Mouse (Mus musculus) mature B cell (primary cell): ENCODE results near the gene Leng9.

ENCODE experiments used
- in situ Hi-C: fragments of 300-500 bp; cut with MboI; formaldehyde crosslinking; loops from 2 replicates; pipeline ENCODE4 v1.14.3; 2019

Gene Leng9

DNA sequence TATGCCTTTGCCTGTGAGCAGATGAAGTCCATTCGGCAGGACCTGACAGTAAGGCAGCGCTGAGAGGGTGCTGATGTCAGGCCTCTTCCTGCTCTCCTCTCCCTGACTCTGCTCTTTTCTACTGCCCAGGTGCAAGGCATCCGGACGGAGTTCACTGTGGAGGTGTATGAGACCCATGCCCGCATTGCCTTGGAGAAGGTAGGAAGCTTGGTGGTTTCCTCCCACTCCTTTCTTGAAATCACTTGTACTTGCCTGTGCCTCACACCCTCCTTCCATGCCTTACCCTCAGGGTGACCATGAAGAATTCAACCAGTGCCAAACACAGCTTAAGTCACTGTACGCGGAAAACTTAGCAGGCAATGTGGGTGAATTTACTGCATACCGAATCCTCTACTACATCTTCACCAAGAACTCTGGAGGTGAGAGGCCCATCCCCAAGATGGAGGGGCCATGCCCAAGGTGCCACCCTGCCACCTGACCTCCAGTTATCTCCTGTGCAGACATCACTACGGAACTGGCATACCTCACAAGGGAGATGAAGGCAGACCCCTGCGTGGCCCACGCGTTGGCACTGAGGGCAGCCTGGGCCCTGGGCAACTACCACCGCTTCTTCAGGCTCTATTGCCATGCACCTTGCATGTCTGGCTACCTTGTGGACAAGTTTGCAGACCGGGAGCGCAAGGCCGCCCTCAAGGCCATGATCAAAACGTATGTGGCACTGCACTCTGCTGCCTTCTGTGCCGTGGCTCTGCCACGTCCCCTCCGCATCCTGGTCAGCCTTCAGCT is 5.2 kb downstream of the Leng9 start:
- in situ Hi-C loops: no loop called here

DNA sequence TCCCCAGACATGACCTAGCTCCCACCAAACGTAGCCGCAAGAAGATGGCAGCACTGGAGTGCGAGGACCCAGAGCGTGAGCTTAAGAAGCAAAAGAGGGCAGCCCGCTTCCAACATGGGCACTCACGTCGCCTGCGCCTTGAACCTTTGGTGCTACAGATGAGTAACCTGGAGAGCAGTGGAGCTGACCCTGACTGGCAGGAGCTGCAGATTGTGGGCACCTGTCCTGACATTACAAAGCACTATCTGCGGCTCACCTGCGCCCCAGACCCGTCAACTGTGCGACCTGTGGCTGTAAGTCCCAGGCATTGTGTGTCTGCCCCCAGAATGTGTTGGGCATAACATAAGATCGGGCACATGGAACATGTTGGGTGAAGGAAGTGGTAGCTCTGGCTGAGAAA is 6.1 kb downstream of the Leng9 start:
- in situ Hi-C loops: no loop called here

DNA sequence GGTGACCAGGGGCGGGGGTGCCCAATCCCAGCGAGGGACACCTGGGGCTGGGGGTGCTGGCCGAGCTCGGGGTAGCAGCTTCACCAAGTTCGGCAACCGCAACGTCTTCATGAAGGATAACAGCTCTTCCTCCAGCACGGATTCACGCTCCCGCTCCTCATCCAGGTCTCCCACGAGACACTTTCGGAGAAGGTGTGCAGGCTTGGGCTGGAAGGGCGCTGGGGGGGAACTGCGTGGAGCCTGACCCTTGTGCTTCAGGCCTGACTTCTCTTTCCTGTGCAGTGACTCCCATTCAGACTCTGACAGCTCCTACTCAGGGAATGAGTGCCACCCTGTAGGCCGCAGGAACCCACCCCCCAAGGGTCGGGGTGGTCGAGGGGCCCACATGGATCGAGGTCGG is 6.7 kb downstream of the Leng9 start:
- in situ Hi-C loops: no loop called here

DNA sequence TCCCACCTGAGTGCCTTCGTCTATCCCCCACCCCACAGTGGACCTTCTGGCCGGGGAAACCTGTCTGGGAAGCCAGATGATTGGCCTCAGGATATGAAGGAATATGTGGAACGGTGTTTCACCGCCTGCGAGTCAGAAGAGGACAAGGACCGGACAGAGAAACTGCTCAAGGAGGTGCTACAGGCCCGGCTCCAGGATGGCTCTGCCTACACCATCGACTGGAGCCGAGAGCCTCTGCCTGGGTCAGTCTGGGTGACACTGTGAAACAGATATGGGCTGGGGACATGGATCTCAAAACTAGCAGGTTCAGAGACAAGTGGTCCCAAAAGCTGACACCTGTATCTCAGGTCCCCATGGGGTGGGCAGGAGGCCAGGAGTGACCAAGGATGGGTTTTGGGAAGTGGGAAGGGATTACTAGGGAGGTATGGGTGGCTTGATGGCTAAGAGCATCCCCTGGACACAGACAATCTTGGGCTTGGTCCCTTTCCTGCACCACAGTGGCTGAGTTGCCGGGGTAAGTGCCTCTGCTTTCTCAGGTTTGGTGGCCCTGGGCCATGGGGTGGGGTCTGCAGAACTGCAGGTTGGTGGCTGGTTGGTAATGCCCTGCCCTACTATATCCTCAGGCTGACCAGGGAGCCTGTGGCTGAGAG is 7.3 kb downstream of the Leng9 start:
- in situ Hi-C loops: no loop called here

DNA sequence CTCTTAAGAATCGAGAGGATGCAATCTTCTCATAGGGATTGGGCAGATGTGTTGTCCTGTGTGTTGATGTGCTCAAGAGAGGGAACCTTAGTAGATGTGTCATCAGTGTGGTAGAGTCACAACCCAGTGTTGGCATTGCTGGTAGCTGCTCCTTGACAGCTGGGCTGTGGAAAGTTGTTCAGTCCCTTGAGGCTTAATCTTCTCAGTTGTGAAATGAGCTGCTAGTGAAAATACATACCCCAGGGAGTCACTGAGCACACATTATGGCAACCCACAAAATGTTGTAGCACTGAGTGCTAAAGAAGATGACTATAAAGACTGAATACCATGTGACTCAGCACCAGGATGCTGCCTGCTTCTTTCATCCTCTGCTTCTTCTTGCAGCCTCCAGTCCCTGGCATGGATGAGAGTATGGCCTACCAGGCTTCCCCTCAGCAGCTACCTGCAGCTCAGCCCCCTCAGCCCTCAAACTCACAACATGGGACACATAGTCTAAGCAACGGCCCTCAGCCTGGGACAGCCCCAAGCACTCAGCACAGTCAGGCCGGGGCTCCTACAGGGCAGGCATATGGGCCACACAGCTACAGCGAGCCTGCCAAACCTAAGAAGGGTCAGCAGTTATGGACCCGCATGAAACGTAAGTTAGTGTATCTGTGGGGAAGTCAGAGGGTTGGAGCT is 8.4 kb downstream of the Leng9 start:
- in situ Hi-C loops: no loop called here

DNA sequence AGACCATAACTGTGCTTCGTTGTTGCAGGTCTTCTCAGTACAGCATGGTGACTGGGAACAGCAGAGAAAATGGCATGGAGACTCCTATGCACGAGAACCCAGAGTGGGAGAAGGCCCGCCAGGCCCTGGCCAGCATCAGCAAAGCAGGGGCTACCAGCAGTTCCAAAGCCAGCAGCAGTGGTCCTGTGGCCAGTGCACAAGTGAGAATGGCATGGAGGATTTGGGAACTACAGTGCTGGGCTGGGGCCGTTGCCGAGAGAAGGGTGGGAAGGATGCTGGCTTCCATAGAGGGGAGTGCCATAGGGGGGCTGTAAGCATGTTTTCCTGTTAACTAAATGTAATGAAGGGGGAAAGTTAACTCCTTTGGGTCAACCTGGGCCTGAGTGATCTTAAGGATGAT is 10.8 kb downstream of the Leng9 start:
- in situ Hi-C loops: no loop called here

DNA sequence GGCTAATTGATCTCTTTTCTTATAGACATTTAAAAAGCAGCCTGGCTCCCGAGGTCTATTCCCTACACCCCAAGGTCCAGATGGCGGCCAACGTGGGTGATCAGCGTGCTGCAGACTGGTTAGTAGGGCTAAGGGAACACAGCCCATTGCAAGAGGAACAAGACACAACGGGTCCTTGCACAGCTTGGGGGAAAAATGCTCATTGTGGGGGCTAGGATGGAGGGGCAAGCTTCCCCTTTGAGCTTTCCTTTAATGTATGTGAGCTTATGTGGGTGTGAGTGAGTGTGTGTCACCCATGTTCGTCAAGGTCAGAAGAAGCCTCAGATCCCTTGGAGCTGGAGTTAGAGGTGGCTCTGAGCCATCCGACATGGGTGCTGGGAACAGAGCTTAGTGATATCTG is 11.5 kb downstream of the Leng9 start:
- in situ Hi-C loops: no loop called here

DNA sequence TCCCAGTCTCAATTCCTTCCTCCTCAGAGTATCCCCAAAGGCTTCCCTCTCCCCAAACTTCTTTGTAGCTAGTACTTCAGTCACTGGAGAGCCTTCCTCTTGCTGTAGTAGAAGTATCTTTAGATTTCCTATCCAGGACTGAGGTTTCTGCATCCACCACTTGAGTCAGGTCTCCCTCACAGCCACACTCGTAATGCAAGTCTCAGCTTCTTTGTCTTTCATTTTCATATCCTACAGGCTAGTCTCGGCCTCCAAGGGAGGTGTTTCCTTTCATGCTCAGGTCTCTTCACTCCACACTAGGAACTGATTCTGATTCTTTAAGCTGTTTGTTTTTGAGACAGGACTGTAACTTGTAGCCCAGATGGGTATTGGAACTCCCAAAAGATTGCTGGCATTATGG is 12.0 kb downstream of the Leng9 start:
- in situ Hi-C loops: no loop called here

DNA sequence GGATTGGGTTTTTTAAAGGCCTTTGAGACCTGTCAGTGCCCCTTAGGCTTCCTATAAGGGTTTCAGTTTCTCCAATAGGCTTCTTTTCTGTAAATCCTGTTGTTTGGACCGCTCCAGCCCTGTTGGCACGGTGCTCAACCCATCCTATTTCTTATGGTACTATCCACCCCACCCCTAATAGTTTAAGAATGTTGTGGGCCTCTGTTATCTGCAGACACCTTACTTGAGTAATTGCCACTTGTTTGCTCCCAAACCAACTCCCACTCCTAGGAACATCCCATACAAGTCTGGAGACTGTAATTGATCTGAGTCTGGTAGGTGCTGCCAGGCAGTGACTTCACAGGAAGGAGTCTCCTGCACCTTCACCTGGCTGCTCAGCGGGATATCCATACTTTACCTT is 12.4 kb downstream of the Leng9 start:
- in situ Hi-C loops: no loop called here

DNA sequence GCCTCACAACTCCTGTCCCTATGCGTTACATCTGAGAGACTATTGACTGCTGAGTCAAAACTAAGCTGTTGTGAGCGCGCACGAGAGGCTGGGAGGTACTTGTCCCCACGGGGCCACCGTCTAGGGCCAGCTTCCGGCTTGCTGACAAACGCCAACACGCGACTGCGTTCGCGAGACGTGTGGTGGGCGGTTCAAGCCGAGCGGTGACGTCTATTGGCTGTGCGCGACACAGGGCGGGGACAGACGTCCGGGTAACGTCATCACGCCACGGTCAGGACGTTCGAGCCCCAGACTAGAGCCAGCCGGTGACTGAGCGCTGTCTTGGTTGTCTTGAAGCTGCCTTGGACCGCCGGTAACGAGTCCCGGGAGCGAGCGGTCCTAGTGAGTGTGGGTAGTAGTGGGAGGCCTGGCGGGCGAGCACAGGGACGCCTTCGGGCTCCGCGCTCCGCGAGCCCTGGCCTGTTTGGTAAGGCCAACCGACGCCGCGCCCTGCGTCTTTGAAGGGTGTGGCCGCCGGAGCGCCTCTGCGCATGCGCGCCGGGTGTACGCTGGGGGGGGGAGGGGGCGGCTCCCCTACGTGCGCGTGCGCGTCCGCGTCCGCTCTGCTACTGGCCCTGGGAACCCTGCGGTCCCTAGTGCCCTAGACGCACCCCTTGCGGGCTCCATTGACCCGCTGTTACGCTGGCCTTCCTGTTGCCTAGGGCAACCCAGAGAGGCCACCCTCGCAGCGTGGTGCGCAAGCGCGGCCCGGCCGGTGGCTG is 13.2 kb downstream of the Leng9 start, which contains the start of gene Leng8:
TSS of gene Leng8 (plus strand) at position 269 of the 761 bp plus-strand sequence.
- in situ Hi-C loops: no loop called here

DNA sequence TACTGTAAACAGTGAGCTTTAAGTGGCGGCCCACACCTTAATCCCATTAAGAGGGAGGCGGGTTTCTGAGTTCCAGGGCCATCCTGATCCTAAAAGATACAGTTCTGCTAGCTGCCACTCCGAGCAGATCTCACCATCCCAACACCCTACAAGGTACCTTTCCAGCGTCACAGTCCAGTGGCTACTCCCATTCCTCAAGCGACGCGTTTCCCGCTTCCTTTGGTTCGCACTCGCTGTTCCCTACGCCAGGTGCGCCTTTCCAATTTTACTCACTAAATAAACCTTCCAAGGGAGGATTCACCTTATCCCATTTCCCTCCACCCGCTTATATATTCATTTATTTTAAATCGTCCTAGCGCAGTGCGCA is 13.8 kb downstream of the Leng9 start:
- in situ Hi-C loops: no loop called here

DNA sequence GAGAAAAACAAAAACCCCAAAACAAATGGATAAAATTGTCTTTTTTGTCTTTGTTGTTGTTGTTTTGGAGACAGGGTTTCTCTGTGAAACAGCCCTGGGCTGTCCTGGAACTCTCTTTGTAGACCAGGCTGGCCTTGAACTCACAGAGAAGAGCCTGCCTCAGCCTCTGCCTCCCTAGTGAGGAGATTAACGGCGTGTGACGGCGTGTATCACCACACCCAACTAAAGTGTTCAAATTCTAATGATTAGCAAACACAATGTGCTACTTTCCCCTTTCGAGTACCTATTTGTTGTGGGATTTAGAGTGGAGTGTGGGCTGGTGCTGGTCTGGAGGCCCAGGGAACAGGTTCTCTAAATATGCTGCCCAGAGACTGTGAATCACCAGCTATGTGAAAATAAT is 15.3 kb downstream of the Leng9 start:
- in situ Hi-C loops: no loop called here

DNA sequence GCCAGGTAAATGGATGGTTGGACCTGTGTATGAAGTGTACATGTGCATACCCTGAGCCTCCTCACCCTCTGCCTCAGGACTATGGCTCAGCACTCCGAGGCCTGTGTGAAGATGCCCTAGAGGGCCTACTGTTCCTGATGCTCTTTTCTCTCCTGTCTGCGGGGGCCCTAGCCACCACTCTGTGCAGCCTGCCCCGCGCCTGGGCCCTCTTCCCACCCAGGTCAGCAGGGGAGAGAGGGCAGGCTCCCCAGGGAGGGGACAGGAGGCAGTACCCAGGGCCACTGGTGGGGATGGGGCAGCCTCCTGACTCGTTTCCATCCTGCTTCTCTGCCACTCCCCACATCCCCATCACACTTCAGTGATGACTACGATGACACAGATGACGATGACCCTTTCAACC is 17.2 kb downstream of the Leng9 start:
- in situ Hi-C loops: no loop called here

DNA sequence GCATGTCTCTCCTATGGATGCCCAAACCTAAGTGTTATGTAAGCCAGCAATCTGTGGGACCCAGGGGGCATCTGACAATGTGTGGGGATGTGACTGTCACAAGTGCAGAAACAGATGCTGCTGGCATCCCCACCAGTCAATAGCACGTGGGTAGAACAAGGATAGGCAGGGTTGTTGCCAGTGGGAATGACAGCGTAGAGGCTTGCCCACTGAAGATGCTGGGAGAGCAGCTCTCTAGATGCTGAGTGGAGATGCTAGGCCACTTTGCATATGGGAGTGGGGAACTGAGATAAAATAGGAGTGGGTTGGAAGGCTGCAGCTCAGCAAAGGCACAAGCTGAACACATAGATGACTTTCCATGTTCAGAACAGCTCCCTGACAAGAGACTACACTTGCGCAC is 17.6 kb downstream of the Leng9 start:
- in situ Hi-C loops: no loop called here

DNA sequence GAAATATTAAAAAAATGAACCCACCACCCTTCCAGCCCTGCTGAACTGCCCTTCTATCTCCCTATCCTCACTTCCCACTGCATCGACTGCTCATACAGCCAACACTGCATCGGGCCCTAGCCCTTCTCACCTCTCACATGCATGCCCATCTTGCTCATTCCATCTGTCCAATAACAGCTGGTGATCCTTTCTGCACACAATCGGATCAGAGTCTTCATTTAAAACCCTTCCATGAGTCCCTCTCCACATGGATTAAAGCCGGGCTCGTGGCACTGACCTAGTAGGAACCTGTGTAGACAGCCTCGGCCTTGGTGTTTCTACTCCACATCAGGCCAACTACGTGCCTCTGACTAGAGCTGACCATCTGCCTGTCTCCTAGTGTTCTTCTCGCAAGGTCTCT is 18.2 kb downstream of the Leng9 start:
- in situ Hi-C loops: no loop called here

DNA sequence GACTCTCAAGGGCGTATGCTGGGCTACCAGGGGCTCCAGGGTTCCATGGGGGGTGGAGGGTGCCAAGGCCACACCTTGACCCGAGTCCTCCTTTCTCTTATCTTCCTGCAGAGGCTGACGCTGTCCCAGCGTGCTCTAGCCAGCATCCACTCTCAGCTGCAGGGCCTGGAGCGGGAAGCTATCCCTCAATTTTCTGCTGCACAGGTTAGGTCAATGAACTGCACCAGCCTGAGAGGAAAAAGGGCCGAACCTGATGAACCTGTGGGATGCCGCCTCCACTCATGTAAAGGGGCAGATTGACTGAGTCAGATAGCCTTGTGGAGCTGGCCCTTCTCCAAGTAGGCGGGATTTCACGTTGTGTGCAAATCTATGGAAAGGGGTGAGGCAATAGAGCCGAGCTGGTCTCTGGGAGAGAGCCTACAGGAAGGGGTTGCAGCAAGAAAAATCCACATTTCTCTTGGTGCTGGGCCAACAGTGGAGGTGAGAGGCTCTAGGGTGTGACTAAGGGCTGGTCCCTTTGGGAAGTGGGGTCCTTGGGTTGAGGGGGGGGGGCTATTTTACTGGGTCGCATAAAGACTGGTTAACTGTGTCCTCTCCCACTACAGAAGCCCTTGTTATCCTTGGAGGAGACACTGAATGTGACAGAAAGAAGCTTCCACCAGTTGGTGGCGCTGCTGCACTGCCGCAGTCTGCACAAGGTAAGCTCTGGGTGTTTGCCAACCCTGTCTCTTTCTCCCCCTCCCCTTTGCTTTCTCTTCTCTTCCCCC is 19.3 kb downstream of the Leng9 start:
- in situ Hi-C loops: no loop called here

DNA sequence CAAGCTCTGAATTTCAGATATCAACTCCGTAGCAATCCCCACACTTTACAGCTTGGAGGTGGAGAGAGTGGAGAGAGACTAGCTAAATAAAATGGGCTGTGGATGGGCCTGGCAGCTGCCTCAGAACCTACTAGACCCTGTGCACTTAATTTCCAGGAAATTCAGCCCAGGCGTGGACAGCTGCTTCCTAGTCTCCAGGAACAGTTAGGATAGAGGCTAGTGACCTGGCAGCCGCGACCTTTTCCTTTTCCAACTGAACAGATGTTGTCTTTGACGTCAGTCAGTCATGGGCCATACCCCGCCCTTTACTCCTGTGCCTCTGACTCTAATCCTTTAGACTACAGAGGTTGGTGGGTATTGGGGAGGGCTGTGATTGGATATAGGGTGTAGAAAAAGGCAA is 21.3 kb downstream of the Leng9 start:
- in situ Hi-C loops: loop anchor here (10.0 kb wide), 3 partner anchors 104 to 396 kb away; partner anchors contain the start of gene Tnni3

DNA sequence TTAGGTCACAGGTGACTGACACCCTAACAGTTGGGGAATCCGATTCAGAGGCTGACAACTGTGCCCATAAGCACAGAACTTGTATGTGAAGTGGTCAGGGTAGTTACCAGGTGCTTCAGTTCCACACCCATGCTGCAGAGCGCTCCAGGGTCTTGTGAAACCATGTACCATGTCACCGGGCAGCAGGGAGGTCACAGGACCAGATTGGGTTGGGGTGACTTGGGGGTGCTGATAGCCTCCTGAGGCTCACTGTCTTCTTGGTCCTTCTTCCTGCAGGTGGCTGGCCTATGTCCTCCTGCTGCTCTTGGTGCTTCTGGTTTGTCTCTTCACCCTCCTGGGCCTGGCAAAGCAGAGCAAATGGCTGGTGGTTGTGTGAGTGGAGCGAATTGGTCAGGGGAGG is 22.3 kb downstream of the Leng9 start:
- in situ Hi-C loops: loop anchor here (10.0 kb wide), 3 partner anchors 103 to 397 kb away; partner anchors contain the start of gene Tnni3

DNA sequence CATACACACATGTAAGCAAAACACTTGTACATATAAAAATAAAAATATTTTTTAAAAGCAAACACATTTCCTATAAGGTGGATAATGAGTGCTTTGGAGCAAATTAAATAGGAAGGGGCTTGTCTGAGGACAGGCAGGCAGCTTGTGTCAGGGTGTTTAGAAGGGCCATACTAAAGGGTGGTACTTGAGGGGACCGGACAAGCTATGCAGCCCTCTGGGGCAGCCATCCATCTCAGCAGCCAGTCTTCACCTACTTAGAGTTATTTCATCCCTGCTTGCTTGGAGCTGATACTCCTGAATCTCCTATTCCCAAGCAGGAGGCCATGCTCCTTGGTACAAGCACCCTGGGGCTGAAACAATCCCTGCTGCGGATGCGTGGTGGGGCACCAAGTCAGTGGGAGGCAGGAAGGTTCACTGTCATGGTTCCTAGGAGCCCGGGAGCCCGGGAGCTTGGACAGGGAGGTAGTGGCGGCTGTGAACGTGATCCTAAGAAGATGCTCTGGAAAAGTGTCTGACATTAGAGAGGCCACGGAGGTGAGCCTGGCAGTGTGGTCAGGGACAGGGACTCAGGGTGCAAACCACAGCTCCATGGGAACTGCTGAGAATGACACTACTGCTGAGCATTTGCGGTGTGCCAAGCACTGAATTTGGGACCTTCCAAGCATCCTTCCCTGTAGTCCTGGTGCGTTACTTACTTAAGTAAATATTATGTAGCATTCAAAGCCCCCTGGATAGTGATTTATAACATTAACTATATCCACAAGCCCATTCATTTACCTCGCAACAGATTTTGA is 23.0 kb downstream of the Leng9 start:
- in situ Hi-C loops: loop anchor here (10.0 kb wide), 3 partner anchors 102 to 398 kb away; partner anchors contain the start of gene Tnni3

DNA sequence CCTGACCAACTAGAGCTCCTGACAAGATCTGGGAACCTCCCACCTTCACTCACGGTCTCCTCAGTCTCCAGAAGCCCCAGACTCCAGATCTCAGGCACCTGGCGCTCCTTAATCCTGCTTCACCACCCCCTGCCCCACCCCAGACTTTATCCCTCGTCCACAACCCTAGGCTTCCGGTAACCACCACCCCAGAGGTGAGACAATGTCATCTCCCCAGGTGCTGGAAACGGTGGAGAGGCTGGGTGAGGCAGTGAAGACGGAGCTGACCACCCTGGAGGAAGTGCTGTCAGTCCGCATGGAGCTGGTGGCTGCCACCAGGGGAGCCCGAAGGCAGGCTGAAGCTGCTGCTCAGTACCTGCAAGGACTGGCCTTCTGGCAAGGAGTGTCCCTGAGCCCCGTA is 24.9 kb downstream of the Leng9 start:
- in situ Hi-C loops: loop anchor here (10.0 kb wide), 3 partner anchors 101 to 399 kb away; partner anchors contain the start of gene Tnni3
